Mouse (Mus musculus) brain, embryonic 14.5 days (tissue): ENCODE measurements around the gene Ccl4. TPM values are rescaled to one million over a fixed set of nuclear protein-coding genes. Genes with fewer than 3 reads are reported as not detected.

Experiments used
- DNase-seq: peaks from one replicate; pipeline ENCODE4 v3.0.0-alpha.2; 2011; ENCODE audit warnings: low read depth
- CTCF ChIP-seq: fragments of 200-500 bp; IDR thresholded peaks from 2 replicates; pipeline ENCODE4 v1.5.1; 2012; ENCODE audit warnings: inconsistent platforms, mild to moderate bottlenecking, moderate library complexity, borderline replicate concordance; ENCODE audit not compliant: insufficient read depth, insufficient read length; ENCODE audit errors: extremely low read depth
- POLR2A ChIP-seq: fragments of 200-500 bp; IDR thresholded peaks from 2 replicates; pipeline ENCODE4 v1.6.1; 2012; ENCODE audit warnings: mild to moderate bottlenecking, inconsistent platforms, borderline replicate concordance; ENCODE audit not compliant: poor library complexity, insufficient read depth, insufficient read length, severe bottlenecking; ENCODE audit errors: extremely low read depth
- polyA plus RNA-seq: library from polyadenylated mRNA; depleted of rRNA; stranded (reverse); fragments of >200 nt; gene quantifications from 2 replicates; pipeline ENCODE4 v1.2.3, GENCODE M21; 2012

Gene Ccl4
- polyA plus RNA-seq, 1 experiment, result 0.38 TPM

GRCm38 (mm10) chr11:83640141-83640540 is 22.2 kb upstream of the Ccl4 start:
- no peak for DNase-seq

GRCm38 (mm10) chr11:83641216-83641615 is 21.2 kb upstream of the Ccl4 start:
- TF ChIP-seq POLR2A, result no peak
- no peak for DNase-seq

More at GRCm38 (mm10) chr11:83640141-83640540, 22.2 kb upstream of the Ccl4 start:
- no peak for TF ChIP-seq CTCF
- TF ChIP-seq POLR2A, result no peak

GRCm38 (mm10) chr11:83645521-83645920 is 16.9 kb upstream of the Ccl4 start, which contains the start of gene Rpl9-ps1:
Gene Rpl9-ps1 (minus strand): TSS chr11:83645621.
- no peak for DNase-seq
- no peak for TF ChIP-seq CTCF
- TF ChIP-seq POLR2A, result no peak

- TF ChIP-seq CTCF, result no peak
- TF ChIP-seq POLR2A, result no peak
- DNase-seq, result no peak
Measured at GRCm38 (mm10) chr11:83646356-83647149, 15.8 kb upstream of the Ccl4 start.

- TF ChIP-seq POLR2A (no peak), CTCF (no peak)
- DNase-seq, result peak; percentile 7
Measured at GRCm38 (mm10) chr11:83649305-83649841, 13.0 kb upstream of the Ccl4 start, which contains the start of gene Ccl3. Gene Ccl3 (minus strand): TSS chr11:83649355.

- DNase-seq, result no peak
- TF ChIP-seq POLR2A (no peak), CTCF (no peak)
Measured at GRCm38 (mm10) chr11:83654606-83655005, 7.8 kb upstream of the Ccl4 start.

GRCm38 (mm10) chr11:83657508-83657907 is 4.9 kb upstream of the Ccl4 start:
- TF ChIP-seq CTCF (no peak), POLR2A (no peak)
- DNase-seq, result no peak

GRCm38 (mm10) chr11:83658797-83659196 is 3.6 kb upstream of the Ccl4 start:
- DNase-seq, result no peak

GRCm38 (mm10) chr11:83663532-83663931 is 1.1 kb downstream of the Ccl4 start:
- TF ChIP-seq CTCF (no peak), POLR2A (no peak)
- DNase-seq, result no peak

More at GRCm38 (mm10) chr11:83658797-83659196, 3.6 kb upstream of the Ccl4 start:
- TF ChIP-seq CTCF (no peak), POLR2A (no peak)

- DNase-seq, result no peak
- TF ChIP-seq CTCF, result no peak
- no peak for TF ChIP-seq POLR2A
Measured at GRCm38 (mm10) chr11:83671743-83672142, 9.4 kb downstream of the Ccl4 start.

- TF ChIP-seq POLR2A (no peak), CTCF (no peak)
- no peak for DNase-seq
Measured at GRCm38 (mm10) chr11:83675665-83676064, 13.3 kb downstream of the Ccl4 start.

GRCm38 (mm10) chr11:83689918-83690317 is 27.5 kb downstream of the Ccl4 start:
- DNase-seq, result no peak
- TF ChIP-seq CTCF, result no peak
- no peak for TF ChIP-seq POLR2A
